8 mouse cellular contexts compared by ENCODE assay signal in genomic region chr1:87621146-87621857, GRCm38 (mm10). TPM values are rescaled to one million over a fixed set of nuclear protein-coding genes. Genes with fewer than 3 reads are reported as not detected.
DNase-seq lines count a peak whose midpoint lies in the region; ATAC-seq lines count a peak whose summit lies in the region.
"Had no signal": no experiment of that assay in that cellular context is flagged by ENCODE, and none has a peak within 500 bp of the region (broad histone marks: within the 10 kb centered on the region; RNA-seq: fewer than 3 reads in every experiment).

No protein-coding gene starts in this region.

- H3K4me1 ChIP-seq in neural tube, embryonic 13.5 days (replicated peaks), result no peaks in the 10 kb centered on the region
- peaks cover 9% of the 10 kb centered on the region; the same call in 1 of the 2 replicates for H3K4me1 ChIP-seq in embryonic facial prominence, embryonic 10.5 days
- no peaks in the 10 kb centered on the region for H3K4me1 ChIP-seq in intestine, embryonic 15.5 days (replicated peaks)
- H3K4me1 ChIP-seq in stomach, embryonic 14.5 days (ENCODE audit: control insufficient read depth, insufficient read depth, low read length), result no peaks in the 10 kb centered on the region
- H3K4me1 ChIP-seq: neural tube, embryonic 12.5 days had no signal

- ATAC-seq in neural tube, embryonic 13.5 days (ENCODE audit: low read depth), result no peak
- ATAC-seq in intestine, embryonic 15.5 days, result no peak
- no peak for ATAC-seq in stomach, embryonic 14.5 days (ENCODE audit: insufficient number of reproducible peaks, insufficient read depth, low FRiP score, low read depth)

- no peaks in the 10 kb centered on the region for H3K9me3 ChIP-seq in neural tube, embryonic 13.5 days
- H3K9me3 ChIP-seq in embryonic facial prominence, embryonic 10.5 days, result no peaks in the 10 kb centered on the region
- no peaks in the 10 kb centered on the region for H3K9me3 ChIP-seq in intestine, embryonic 15.5 days
- H3K9me3 ChIP-seq in stomach, embryonic 14.5 days (ENCODE audit: control insufficient read depth, low read depth, low read length), result no peaks in the 10 kb centered on the region
- H3K9me3 ChIP-seq: neural tube, embryonic 12.5 days had no signal

- H3K27me3 ChIP-seq in neural tube, embryonic 13.5 days, result no peaks in the 10 kb centered on the region
- H3K27me3 ChIP-seq in embryonic facial prominence, embryonic 10.5 days (replicated peaks; ENCODE audit: low read depth, poor library complexity, severe bottlenecking), result no peaks in the 10 kb centered on the region
- no peaks in the 10 kb centered on the region for H3K27me3 ChIP-seq in intestine, embryonic 15.5 days (replicated peaks)
- no peaks in the 10 kb centered on the region for H3K27me3 ChIP-seq in stomach, embryonic 14.5 days (ENCODE audit: control insufficient read depth, insufficient read depth, low read length)
- H3K27me3 ChIP-seq: neural tube, embryonic 12.5 days had no signal

- no peak overlapping the region for H3K9ac ChIP-seq in neural tube, embryonic 13.5 days
- H3K9ac ChIP-seq in intestine, embryonic 15.5 days, result no peak overlapping the region
- H3K9ac ChIP-seq in stomach, embryonic 14.5 days (replicated peaks; ENCODE audit: low read depth, low read length), result no peak overlapping the region
- H3K9ac ChIP-seq: neural tube, embryonic 12.5 days had no signal

- H3K27ac ChIP-seq in neural tube, embryonic 13.5 days (replicated peaks), result no peak overlapping the region
- H3K27ac ChIP-seq in embryonic facial prominence, embryonic 10.5 days (replicated peaks), result 0 out of 2 replicates have a peak overlapping the region, but pooled peaks have one; percentile 40
- no peak overlapping the region for H3K27ac ChIP-seq in intestine, embryonic 15.5 days
- H3K27ac ChIP-seq in stomach, embryonic 14.5 days (ENCODE audit: low read length), result no peak overlapping the region
- H3K27ac ChIP-seq: neural tube, embryonic 12.5 days had no signal

- H3K4me2 ChIP-seq in neural tube, embryonic 13.5 days, result peak overlapping the region; percentile 13; the same call in 1 of the 2 replicates
- no peak overlapping the region for H3K4me2 ChIP-seq in intestine, embryonic 15.5 days (replicated peaks)
- H3K4me2 ChIP-seq in stomach, embryonic 14.5 days (replicated peaks; ENCODE audit: low read depth, low read length), result no peak overlapping the region
- H3K4me2 ChIP-seq: neural tube, embryonic 12.5 days had no signal

- H3K4me3 ChIP-seq in neural tube, embryonic 13.5 days, result peak overlapping the region; percentile 13; the same call in 1 of the 2 replicates
- H3K4me3 ChIP-seq in embryonic facial prominence, embryonic 10.5 days, result peak overlapping the region; percentile 37; the same call in 1 of the 2 replicates
- H3K4me3 ChIP-seq in intestine, embryonic 15.5 days (replicated peaks), result peak overlapping the region; percentile 15; the same call in 1 of the 2 replicates
- peak overlapping the region; percentile 6; the same call in 1 of the 2 replicates for H3K4me3 ChIP-seq in stomach, embryonic 14.5 days (ENCODE audit: low read depth, low read length)
- H3K4me3 ChIP-seq: neural tube, embryonic 12.5 days had no signal

- DNase-seq in neural tube, embryonic 10.5 days (ENCODE audit: extremely low spot score, low spot score), result no peak
- DNase-seq in embryonic facial prominence, embryonic 10.5 days (ENCODE audit: low spot score), result no peak
- no peak for DNase-seq in right cerebral cortex, postnatal 14 days
- DNase-seq in adrenal gland, postnatal 25 days, result no peak

- WGBS in neural tube, embryonic 13.5 days, result 90% methylated on average over 9 of the region's 9 CpGs
- 89% methylated on average over 9 of the region's 9 CpGs for WGBS in embryonic facial prominence, embryonic 10.5 days
- 75% methylated on average over 9 of the region's 9 CpGs for WGBS in intestine, embryonic 15.5 days
- 87% methylated on average over 9 of the region's 9 CpGs for WGBS in stomach, embryonic 14.5 days

- no peaks in the 10 kb centered on the region for H3K36me3 ChIP-seq in neural tube, embryonic 13.5 days
- H3K36me3 ChIP-seq in embryonic facial prominence, embryonic 10.5 days (replicated peaks), result no peaks in the 10 kb centered on the region
- H3K36me3 ChIP-seq in intestine, embryonic 15.5 days, result no peaks in the 10 kb centered on the region
- H3K36me3 ChIP-seq in stomach, embryonic 14.5 days (ENCODE audit: control insufficient read depth, insufficient read depth, low read length), result no peaks in the 10 kb centered on the region
- H3K36me3 ChIP-seq: neural tube, embryonic 12.5 days had no signal

RNA-seq across cellular contexts. Expression of gene Inpp5d, which starts 1.2 kb away (rescaled TPM):
- polyA plus RNA-seq in neural tube, embryonic 13.5 days (2015; fragmentation: Nextera tagmentation; extraction: Ambion mirVana), result 3.6 and 7.0 TPM in 2 replicates
- 4.0 and 5.3 TPM in 2 replicates for polyA plus RNA-seq in embryonic facial prominence, embryonic 10.5 days (2016; fragmentation: Nextera tagmentation; extraction: Ambion mirVana)
- 4.0 and 4.3 TPM in 2 replicates for polyA plus RNA-seq in intestine, embryonic 15.5 days (2015; fragmentation: Nextera tagmentation; extraction: Ambion mirVana)
- 5.3 and 6.2 TPM in 2 replicates for polyA plus RNA-seq in stomach, embryonic 14.5 days (2014; fragmentation: Nextera tagmentation; extraction: Ambion mirVana)
- total RNA-seq in adrenal gland, postnatal 25 days (2021), result 7.9 and 17.4 TPM in 2 replicates

RNA-seq across cellular contexts. Expression of gene Ngef, which starts 47.6 kb away (rescaled TPM):
- 8.4 and 8.9 TPM in 2 replicates for polyA plus RNA-seq in neural tube, embryonic 13.5 days (2015; fragmentation: Nextera tagmentation; extraction: Ambion mirVana)
- polyA plus RNA-seq in embryonic facial prominence, embryonic 10.5 days (2016; fragmentation: Nextera tagmentation; extraction: Ambion mirVana), result 1.7 and 2.5 TPM in 2 replicates
- polyA plus RNA-seq in intestine, embryonic 15.5 days (2015; fragmentation: Nextera tagmentation; extraction: Ambion mirVana), result 17.9 and 19.6 TPM in 2 replicates
- 7.4 and 8.9 TPM in 2 replicates for polyA plus RNA-seq in stomach, embryonic 14.5 days (2014; fragmentation: Nextera tagmentation; extraction: Ambion mirVana)
- 0.46 TPM in 1 of 2 replicates, not detected in the other for total RNA-seq in adrenal gland, postnatal 25 days (2021)
